Mouse (Mus musculus): Measurements from ENCODE around the gene Nipa2. TPM values are rescaled to one million over a fixed set of nuclear protein-coding genes. Genes with fewer than 3 reads are reported as not detected.
"Not testable (repeated sequence)": the region's sequence is repeated elsewhere in the genome, so short reads cannot be mapped to it uniquely, and the experiment has no call there.

Gene Nipa2
- polyA plus RNA-seq, 1 experiment from 2014 or later, result 63.9 TPM

DNA sequence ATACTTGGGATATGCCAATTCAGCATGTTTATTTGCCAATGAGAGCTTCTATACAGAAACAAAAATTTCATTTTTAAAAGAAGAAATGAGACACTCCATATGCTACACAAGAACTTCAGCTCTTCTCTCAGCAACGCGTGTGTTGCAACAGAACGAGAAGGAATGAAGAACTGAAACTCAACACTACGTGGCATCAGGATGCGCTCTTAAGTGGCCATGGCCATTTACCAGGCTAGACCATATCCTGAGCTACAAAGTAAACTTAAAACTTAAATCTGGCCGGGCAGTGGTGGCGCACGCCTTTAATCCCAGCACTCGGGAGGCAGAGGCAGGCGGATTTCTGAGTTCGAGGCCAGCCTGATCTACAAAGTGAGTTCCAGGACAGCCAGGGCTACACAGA, 43.9 kb downstream of the Nipa2 start:
- peaks cover 26% of the 10 kb centered on the region for H3K36me3 ChIP-seq
- H3K9me3 ChIP-seq, result not testable (repeated sequence)

DNA sequence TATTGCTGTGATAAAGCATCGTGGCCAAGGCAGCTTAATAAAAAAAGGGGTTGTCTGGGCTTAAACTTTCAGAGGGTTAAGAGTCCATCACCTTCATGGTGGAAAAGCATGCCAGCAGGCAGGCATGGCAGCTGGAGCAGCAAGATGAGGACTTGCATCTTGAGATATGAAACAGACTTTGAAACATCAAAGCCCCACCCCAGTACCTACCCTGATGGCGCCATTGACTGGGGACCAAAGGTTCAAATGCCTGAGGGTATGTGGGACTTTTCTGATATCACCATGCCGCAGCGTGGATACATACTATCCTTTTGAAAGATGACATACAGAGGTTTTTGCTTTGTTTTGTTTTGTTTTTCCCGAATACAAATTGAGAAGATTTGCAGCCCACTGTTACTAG, 50.2 kb downstream of the Nipa2 start:
- H3K4me3 ChIP-seq (replicated peaks), result no peak overlapping the region
- peaks cover 31% of the 10 kb centered on the region for H3K36me3 ChIP-seq
- ATAC-seq, result peak; percentile 57
- H3K27me3 ChIP-seq (replicated peaks), result no peaks in the 10 kb centered on the region
- H3K4me1 ChIP-seq (replicated peaks), result no peaks in the 10 kb centered on the region
- WGBS, result 92% methylated on average over 5 of the region's 5 CpGs
- no peaks in the 10 kb centered on the region for H3K9me3 ChIP-seq
- peak overlapping the region; percentile 6; the same call in 1 of the 2 replicates for H3K27ac ChIP-seq
- H3K9ac ChIP-seq, result no peak overlapping the region
- no peak overlapping the region for H3K4me2 ChIP-seq (replicated peaks)

More for the DNA sequence above, 43.9 kb downstream of the Nipa2 start:
- not testable (repeated sequence) for H3K27ac ChIP-seq; H3K9ac ChIP-seq; H3K4me3 ChIP-seq (replicated peaks); H3K4me1 ChIP-seq (replicated peaks); H3K27me3 ChIP-seq (replicated peaks); H3K4me2 ChIP-seq (replicated peaks); ATAC-seq
- WGBS, result 94% methylated on average over 11 of the region's 11 CpGs

DNA sequence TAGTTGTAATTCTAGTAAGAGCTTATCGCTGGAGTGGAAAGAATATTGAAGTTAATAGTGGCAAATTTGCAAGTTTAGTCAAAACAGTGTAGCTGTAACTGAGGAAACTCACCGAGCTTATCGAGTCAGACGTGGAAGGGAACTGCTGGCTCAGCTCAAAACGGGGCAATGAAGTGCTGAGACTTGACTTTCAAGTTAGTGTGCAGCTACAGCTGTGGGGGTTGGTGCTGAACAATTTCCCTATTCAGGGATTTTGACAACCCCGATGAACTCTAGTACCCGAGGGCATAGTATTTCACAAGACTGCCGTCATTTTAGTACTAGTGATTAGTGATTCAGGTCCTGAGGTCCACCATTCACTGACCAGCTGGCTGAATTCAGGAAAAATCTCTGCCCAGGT, 50.9 kb downstream of the Nipa2 start:
- Histone ChIP-seq H3K27me3 (replicated peaks) (no peaks in the 10 kb centered on the region), H3K9me3 (no peaks in the 10 kb centered on the region), H3K4me2 (replicated peaks) (no peak overlapping the region), H3K4me1 (replicated peaks) (no peaks in the 10 kb centered on the region), H3K36me3 (peaks cover 31% of the 10 kb centered on the region), H3K27ac (0 out of 2 replicates have a peak overlapping the region, but pooled peaks have one; percentile 6), H3K4me3 (replicated peaks) (no peak overlapping the region), H3K9ac (no peak overlapping the region)
- WGBS, result 78% methylated on average over 8 of the region's 8 CpGs
- peak; percentile 79 for ATAC-seq

DNA sequence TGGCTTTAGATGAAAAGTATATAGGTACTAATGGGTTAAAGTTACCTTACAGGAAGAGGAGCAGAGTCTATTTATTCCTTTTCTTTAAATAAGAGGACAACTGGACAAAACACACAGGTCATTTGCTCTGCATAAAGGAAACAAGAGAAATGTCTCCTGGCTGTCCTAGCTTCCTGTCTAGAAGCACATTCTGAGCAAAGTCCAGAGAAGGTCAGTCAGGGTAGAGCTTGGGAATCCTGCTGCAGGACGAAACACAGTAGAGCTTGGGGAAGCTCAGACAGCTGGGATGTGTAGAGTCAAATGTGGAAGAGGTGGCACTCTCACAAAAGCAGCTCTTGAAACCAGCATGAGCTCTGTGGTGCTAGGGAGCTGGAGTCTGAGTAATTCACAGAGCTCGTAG, 51.9 kb downstream of the Nipa2 start:
- 63% methylated on average over 2 of the region's 2 CpGs for WGBS
- H3K27ac ChIP-seq, result no peak overlapping the region
- no peak overlapping the region for H3K4me3 ChIP-seq (replicated peaks)
- no peak overlapping the region for H3K9ac ChIP-seq
- no peaks in the 10 kb centered on the region for H3K27me3 ChIP-seq (replicated peaks)
- H3K4me2 ChIP-seq (replicated peaks), result no peak overlapping the region
- H3K4me1 ChIP-seq (replicated peaks), result no peaks in the 10 kb centered on the region
- no peak for ATAC-seq
- H3K36me3 ChIP-seq, result peaks cover 32% of the 10 kb centered on the region
- H3K9me3 ChIP-seq, result no peaks in the 10 kb centered on the region

DNA sequence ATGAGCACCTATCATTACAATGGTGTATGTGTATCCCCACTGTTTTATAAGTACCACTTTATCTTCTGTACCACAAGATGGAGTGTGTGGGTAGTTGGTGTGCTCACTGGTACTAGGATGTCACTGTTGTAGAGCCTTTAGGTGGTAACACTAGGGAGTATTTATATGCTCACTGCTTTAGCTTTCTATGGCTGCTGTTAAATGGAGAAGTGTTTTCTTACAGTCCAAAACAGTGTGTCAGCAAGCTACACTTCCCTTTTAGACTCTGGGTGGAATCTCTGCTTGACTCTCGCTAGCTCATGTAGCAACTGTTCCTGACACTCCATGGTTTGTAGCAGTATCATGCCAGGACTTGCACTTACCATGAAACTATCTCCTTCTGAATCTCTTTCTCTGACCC, 52.8 kb downstream of the Nipa2 start:
- WGBS, result 97% methylated on average over 1 of the region's 1 CpGs
- Histone ChIP-seq H3K9me3 (no peaks in the 10 kb centered on the region), H3K27ac (no peak overlapping the region), H3K27me3 (replicated peaks) (no peaks in the 10 kb centered on the region), H3K9ac (no peak overlapping the region), H3K36me3 (peaks cover 26% of the 10 kb centered on the region), H3K4me2 (replicated peaks) (no peak overlapping the region), H3K4me1 (replicated peaks) (no peaks in the 10 kb centered on the region), H3K4me3 (replicated peaks) (no peak overlapping the region)
- no peak for ATAC-seq

DNA sequence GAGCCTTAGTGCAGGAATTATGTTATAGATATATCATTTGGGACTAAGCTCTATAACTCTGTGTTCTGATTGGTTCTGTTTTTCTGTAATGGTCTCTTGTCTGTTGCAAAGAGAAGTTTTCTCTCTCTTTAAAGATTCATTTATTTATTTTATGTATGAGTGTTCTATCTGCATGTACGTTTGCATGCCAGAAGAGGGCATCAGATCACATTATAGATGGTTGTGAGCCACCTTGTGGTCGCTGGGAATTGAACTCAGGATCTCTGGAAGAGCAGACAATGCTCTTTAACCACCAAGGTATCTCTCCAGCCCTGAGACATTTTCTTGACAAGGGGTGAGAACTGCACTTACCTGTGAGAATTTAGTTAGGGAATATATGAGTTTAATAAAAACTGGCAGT, 56.8 kb downstream of the Nipa2 start:
- Histone ChIP-seq H3K9me3 (no peaks in the 10 kb centered on the region), H3K27ac (no peak overlapping the region), H3K9ac (no peak overlapping the region), H3K4me3 (replicated peaks) (no peak overlapping the region), H3K4me2 (replicated peaks) (no peak overlapping the region), H3K4me1 (replicated peaks) (no peaks in the 10 kb centered on the region), H3K36me3 (peaks cover 23% of the 10 kb centered on the region), H3K27me3 (replicated peaks) (no peaks in the 10 kb centered on the region)
- no peak for ATAC-seq
- 82% methylated on average over 2 of the region's 2 CpGs for whole genome bisulfite sequencing

DNA sequence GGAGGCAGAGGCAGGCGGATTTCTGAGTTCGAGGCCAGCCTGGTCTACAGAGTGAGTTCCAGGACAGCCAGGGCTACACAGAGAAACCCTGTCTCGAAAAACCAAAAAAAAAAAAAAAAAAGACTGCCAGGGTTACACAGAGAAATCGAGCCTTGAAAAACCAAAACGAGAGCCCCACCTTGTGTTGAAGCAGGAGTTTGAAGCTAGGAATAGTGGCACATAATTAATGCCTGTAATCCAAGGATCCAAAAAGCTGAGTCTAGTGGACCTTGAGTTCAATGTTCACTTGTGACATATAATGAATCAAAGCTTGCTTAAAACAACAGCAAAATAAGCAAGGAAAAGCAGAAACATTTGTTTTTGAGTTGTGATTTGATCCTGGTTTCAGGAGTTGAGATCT, 58.5 kb downstream of the Nipa2 start:
- Histone ChIP-seq H3K27ac (no peak overlapping the region), H3K4me1 (replicated peaks) (no peaks in the 10 kb centered on the region), H3K9me3 (no peaks in the 10 kb centered on the region), H3K9ac (no peak overlapping the region), H3K4me2 (replicated peaks) (no peak overlapping the region), H3K4me3 (replicated peaks) (no peak overlapping the region), H3K27me3 (replicated peaks) (no peaks in the 10 kb centered on the region), H3K36me3 (peaks cover 36% of the 10 kb centered on the region)
- WGBS, result 82% methylated on average over 5 of the region's 5 CpGs
- no peak for ATAC-seq

DNA sequence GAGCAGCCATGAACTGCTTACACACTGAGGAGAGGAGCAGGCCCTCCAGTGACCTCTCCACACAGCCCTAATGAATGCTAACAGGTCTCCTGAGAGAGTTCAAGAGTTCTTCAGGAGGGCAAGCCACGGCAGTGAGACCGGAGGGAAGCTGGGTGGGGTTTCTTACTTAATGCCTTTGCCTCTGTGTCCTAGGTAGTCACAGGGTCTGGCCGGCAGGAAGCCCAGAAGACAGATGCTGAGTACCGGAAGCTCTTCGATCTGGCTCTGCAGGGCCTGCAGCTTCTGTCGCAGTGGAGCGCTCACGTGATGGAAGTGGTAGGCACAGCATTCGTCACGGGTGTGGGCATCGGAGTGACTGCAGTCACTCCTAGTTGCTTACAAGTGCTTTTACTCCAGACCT, 70.5 kb downstream of the Nipa2 start:
- Histone ChIP-seq H3K4me1 (replicated peaks) (no peaks in the 10 kb centered on the region), H3K4me2 (replicated peaks) (no peak overlapping the region), H3K27me3 (replicated peaks) (no peaks in the 10 kb centered on the region), H3K9me3 (no peaks in the 10 kb centered on the region), H3K9ac (no peak overlapping the region), H3K36me3 (peaks cover 25% of the 10 kb centered on the region), H3K27ac (no peak overlapping the region), H3K4me3 (replicated peaks) (no peak overlapping the region)
- ATAC-seq, result no peak
- WGBS, result 90% methylated on average over 11 of the region's 11 CpGs

DNA sequence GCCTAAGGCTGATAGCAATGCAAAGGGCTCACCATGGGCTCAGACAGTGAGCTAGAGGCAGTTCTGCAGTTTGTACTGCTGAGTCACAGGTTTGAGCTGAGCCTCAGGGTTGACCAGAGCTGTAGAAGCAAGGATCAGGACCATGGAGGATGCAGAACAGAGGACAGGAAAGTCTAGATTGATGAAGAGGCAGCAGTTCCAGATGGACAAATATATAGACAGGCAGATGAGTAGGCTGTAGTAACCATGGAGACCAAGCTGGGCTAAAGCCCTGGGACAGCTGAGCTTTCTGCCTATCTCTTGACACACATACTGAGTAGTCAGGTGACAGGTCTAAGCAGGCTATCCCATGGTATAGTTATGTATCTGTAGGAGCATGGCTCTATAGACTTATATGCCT, 71.5 kb downstream of the Nipa2 start:
- H3K4me1 ChIP-seq (replicated peaks), result no peaks in the 10 kb centered on the region
- H3K27ac ChIP-seq, result no peak overlapping the region
- no peak for ATAC-seq
- H3K36me3 ChIP-seq, result peaks cover 18% of the 10 kb centered on the region
- no peaks in the 10 kb centered on the region for H3K27me3 ChIP-seq (replicated peaks)
- no peak overlapping the region for H3K4me3 ChIP-seq (replicated peaks)
- no peaks in the 10 kb centered on the region for H3K9me3 ChIP-seq
- no peak overlapping the region for H3K9ac ChIP-seq
- H3K4me2 ChIP-seq (replicated peaks), result no peak overlapping the region

DNA sequence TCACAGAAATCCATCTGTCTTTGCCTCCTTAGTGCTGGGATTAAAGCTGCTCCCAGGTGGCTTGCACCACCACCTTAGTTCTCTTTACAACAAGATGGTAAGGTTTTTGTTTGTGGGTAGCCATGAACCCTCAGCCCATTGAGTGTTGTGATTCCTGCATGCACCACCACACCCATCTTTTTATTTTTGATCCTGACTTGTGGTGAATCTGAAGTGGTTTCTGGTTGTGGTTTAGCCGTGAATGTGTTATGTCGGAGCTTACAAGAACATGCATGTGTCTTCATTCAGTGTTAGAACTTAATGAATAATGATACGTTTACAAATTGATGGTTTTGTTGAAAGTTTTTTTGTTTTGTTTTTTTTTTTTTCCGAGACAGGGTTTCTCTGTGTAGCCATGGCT, 72.3 kb downstream of the Nipa2 start:
- H3K9me3 ChIP-seq, result no peaks in the 10 kb centered on the region
- no peak overlapping the region for H3K4me3 ChIP-seq (replicated peaks)
- H3K27ac ChIP-seq, result no peak overlapping the region
- no peak for ATAC-seq
- H3K4me1 ChIP-seq (replicated peaks), result no peaks in the 10 kb centered on the region
- WGBS, result 86% methylated on average over 4 of the region's 4 CpGs
- H3K36me3 ChIP-seq, result peaks cover 17% of the 10 kb centered on the region
- H3K9ac ChIP-seq, result no peak overlapping the region
- H3K27me3 ChIP-seq (replicated peaks), result no peaks in the 10 kb centered on the region
- H3K4me2 ChIP-seq (replicated peaks), result no peak overlapping the region

DNA sequence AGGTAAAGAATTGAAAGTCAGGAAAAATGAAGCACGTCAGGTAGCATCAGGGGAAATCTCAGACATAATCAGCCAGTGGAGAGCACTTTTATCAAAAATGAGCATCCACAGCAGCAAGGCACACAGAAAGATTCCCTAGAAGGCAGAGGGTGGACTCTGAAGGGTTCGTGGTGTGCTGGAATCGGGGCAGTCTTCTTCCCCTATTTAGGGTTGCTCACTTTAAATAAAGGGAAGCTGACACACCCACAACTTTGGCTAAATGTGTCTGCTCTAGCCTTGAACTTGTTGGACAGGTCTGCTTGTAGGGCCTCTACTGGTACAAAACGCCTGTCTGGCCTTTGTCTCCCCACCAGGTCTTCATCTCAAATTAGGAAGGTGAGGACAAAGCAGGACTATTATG, 73.7 kb downstream of the Nipa2 start:
- ATAC-seq, result no peak
- 86% methylated on average over 4 of the region's 4 CpGs for WGBS

More for the DNA sequence above, 73.7 kb downstream of the Nipa2 start:
- no peak overlapping the region for H3K27ac ChIP-seq
- no peaks in the 10 kb centered on the region for H3K9me3 ChIP-seq
- no peak overlapping the region for H3K4me2 ChIP-seq (replicated peaks)
- H3K4me3 ChIP-seq (replicated peaks), result no peak overlapping the region
- H3K9ac ChIP-seq, result no peak overlapping the region
- H3K27me3 ChIP-seq (replicated peaks), result no peaks in the 10 kb centered on the region
- peaks cover 17% of the 10 kb centered on the region for H3K36me3 ChIP-seq
- H3K4me1 ChIP-seq (replicated peaks), result no peaks in the 10 kb centered on the region

Data from intestine, embryonic 15.5 days (tissue).